In the genomic region with DNA sequence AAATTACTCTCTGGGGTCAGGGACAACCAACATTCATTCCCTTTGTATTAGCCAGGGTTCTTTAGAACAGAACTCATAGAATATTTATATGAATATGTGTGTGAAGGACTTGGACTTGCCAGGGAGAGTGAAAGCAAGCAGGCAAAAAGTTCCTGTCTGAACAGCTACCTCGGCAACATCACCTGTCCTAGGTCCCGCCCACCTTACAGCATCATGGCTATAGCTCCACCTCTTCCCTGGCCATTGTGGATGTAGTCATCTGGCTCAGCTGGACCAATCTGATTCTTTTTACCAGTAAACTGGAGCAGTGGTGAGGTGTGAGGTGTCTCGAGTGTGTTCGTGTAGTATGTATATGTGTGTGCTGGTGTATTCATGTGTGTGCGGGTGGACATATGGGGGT, we compare ENCODE assay signal across 20 mouse cellular contexts. TPM values are rescaled to one million over a fixed set of nuclear protein-coding genes. Genes with fewer than 3 reads are reported as not detected.
DNase-seq lines count a peak whose midpoint lies in the region; ATAC-seq and TF ChIP-seq lines count a peak whose summit lies in the region.
"Had no signal": no experiment of that assay in that cellular context is flagged by ENCODE, and none has a peak within 500 bp of the region (broad histone marks: within the 10 kb centered on the region; RNA-seq: fewer than 3 reads in every experiment).

No protein-coding gene starts in this region.

- no peaks in the 10 kb centered on the region for H3K36me3 ChIP-seq in MEL (ENCODE audit: control insufficient read depth in 1 of 2, insufficient read depth in 2 of 2, low read length in 2 of 2)
- no peaks in the 10 kb centered on the region for H3K36me3 ChIP-seq in hindbrain, embryonic 16.5 days (ENCODE audit: control insufficient read depth, insufficient read depth, low read length)
- H3K36me3 ChIP-seq: embryonic facial prominence, embryonic 10.5 days; embryonic facial prominence, embryonic 12.5 days; forebrain, embryonic 15.5 days; G1E had no signal

- H3K27me3 ChIP-seq in MEL (ENCODE audit: control insufficient read depth in 1 of 2, insufficient read depth in 2 of 2, low read length in 2 of 2), result no peaks in the 10 kb centered on the region; a peak in 1 of 4 replicates
- H3K27me3 ChIP-seq in hindbrain, embryonic 16.5 days (replicated peaks; ENCODE audit: control insufficient read depth, insufficient read depth, low read length), result no peaks in the 10 kb centered on the region
- H3K27me3 ChIP-seq: embryonic facial prominence, embryonic 12.5 days; forebrain, embryonic 13.5 days; forebrain, embryonic 15.5 days had no signal

- H3K27ac ChIP-seq in MEL (ENCODE audit: control insufficient read depth, low read depth, low read length), result no peak overlapping the region
- H3K27ac ChIP-seq in hindbrain, embryonic 16.5 days (ENCODE audit: low read depth, low read length), result no peak overlapping the region
- H3K27ac ChIP-seq: embryonic facial prominence, embryonic 12.5 days; forebrain, embryonic 13.5 days; forebrain, embryonic 15.5 days had no signal

- 93% methylated on average over 5 of the region's 5 CpGs for WGBS in hindbrain, embryonic 16.5 days

- H3K4me2 ChIP-seq in hindbrain, embryonic 16.5 days (ENCODE audit: low read length), result no peak overlapping the region
- H3K4me2 ChIP-seq: embryonic facial prominence, embryonic 12.5 days; forebrain, embryonic 13.5 days; forebrain, embryonic 15.5 days had no signal

- no peaks in the 10 kb centered on the region for H3K79me2 ChIP-seq in MEL (ENCODE audit: control insufficient read depth, insufficient read depth, low read length, poor library complexity)

- H3K9ac ChIP-seq in MEL (ENCODE audit: control insufficient read depth, low read depth, low read length, poor library complexity, severe bottlenecking), result no peak overlapping the region
- H3K9ac ChIP-seq in hindbrain, embryonic 16.5 days (ENCODE audit: low read depth, low read length), result no peak overlapping the region
- H3K9ac ChIP-seq: embryonic facial prominence, embryonic 12.5 days; forebrain, embryonic 13.5 days; forebrain, embryonic 15.5 days; forebrain, postnatal 0 days had no signal

- H3K4me1 ChIP-seq in MEL (ENCODE audit: control insufficient read depth in 1 of 2, insufficient read depth in 2 of 2, low read length in 2 of 2), result peaks cover 0 to 10% of the 10 kb centered on the region in 2 experiments; a peak in 2 of 4 replicates
- peaks cover 5% of the 10 kb centered on the region for H3K4me1 ChIP-seq in hindbrain, embryonic 16.5 days (ENCODE audit: control insufficient read depth, insufficient read depth, low read depth, low read length)

- TF ChIP-seq POLR2A in MEL (IDR thresholded peaks at IDR 0.05; ENCODE audit: control insufficient read depth in 1 of 2, insufficient read depth in 1 of 2, low read depth in 1 of 2, low read length in 2 of 2, poor library complexity in 1 of 2), result no peak

- TF ChIP-seq CTCF in MEL (IDR thresholded peaks at IDR 0.05 in 2 of 3, conservative IDR thresholded peaks at IDR 0.05 in 1 of 3; ENCODE audit: control insufficient read depth in 1 of 3, insufficient read depth in 1 of 3, low read depth in 2 of 3, low read length in 3 of 3, poor library complexity in 1 of 3, severe bottlenecking in 1 of 3), result no peak

- no peaks in the 10 kb centered on the region for H3K9me3 ChIP-seq in MEL (replicated peaks; ENCODE audit: insufficient read depth, low read length)
- no peaks in the 10 kb centered on the region for H3K9me3 ChIP-seq in hindbrain, embryonic 16.5 days (ENCODE audit: control insufficient read depth, low read length)
- H3K9me3 ChIP-seq: embryonic facial prominence, embryonic 10.5 days; embryonic facial prominence, embryonic 12.5 days; forebrain, embryonic 13.5 days; forebrain, embryonic 15.5 days; G1E had no signal

- no peak for TF ChIP-seq RAD21 in MEL (IDR thresholded peaks at IDR 0.05; ENCODE audit: low read depth, low read length)

- no peak overlapping the region for H3K4me3 ChIP-seq in MEL (ENCODE audit: control insufficient read depth in 1 of 2, insufficient read depth in 1 of 2, low read depth in 2 of 2, low read length in 2 of 2)
- no peak overlapping the region for H3K4me3 ChIP-seq in hindbrain, embryonic 16.5 days (ENCODE audit: low read length)
- H3K4me3 ChIP-seq: embryonic facial prominence, embryonic 10.5 days; embryonic facial prominence, embryonic 12.5 days; forebrain, embryonic 13.5 days; forebrain, embryonic 15.5 days had no signal

- ATAC-seq in hindbrain, embryonic 16.5 days, result no peak
- ATAC-seq: forebrain, embryonic 13.5 days; forebrain, embryonic 15.5 days; forebrain, postnatal 0 days had no signal

- DNase-seq in 416B (ENCODE audit: low read depth) (peak; percentile 47), MEL (ENCODE audit: low read depth, low spot score) (peak; percentile 57), ZHBTc4 (ENCODE audit: low read depth, low spot score) (peak; percentile 80)
- no peak for DNase-seq in frontal cortex, postnatal 36 days (ENCODE audit: low spot score in 2 of 2)
- DNase-seq in kidney, adult 11 months, result no peak
- DNase-seq: adrenal gland, adult 2 months; adrenal gland, postnatal 14 days; adrenal gland, postnatal 36 days; cerebellum, adult 11-12 months; cerebellum, adult 2 months; cerebellum, adult 9-10 months; cerebellum, postnatal 10 days; cerebellum, postnatal 25 days; forebrain, postnatal 0 days had no signal

- no peak for TF ChIP-seq EP300 in MEL (IDR thresholded peaks at IDR 0.05; ENCODE audit: low read depth in 1 of 2, low read length in 2 of 2)

TF ChIP-seq in MEL, 35 proteins besides CTCF, POLR2A, EP300 and RAD21:
- TF ChIP-seq USF1 (IDR thresholded peaks at IDR 0.05; ENCODE audit: low read depth, low read length) (peak; percentile 61; the same call in 1 of the 2 replicates), E2F4 (IDR thresholded peaks at IDR 0.05; ENCODE audit: borderline replicate concordance, low read depth, low read length) (no peak)
TF ChIP-seq in MEL: peak in this region for 1.

RNA-seq across cellular contexts. Expression of a gene that starts 34.2 kb away (rescaled TPM):
- total RNA-seq in MEL (2012; rRNA removed), result 3.5 and 3.6 TPM in 2 replicates
- 1 to 10 TPM in 1 of 2 experiments, not detected in 1; 2.5 TPM for polyA plus RNA-seq in MEL (2012; ENCODE audit: insufficient read depth in 1 of 2, insufficient read length in 2 of 2, low read depth in 1 of 2, low replicate concordance in 2 of 2, missing spikeins in 1 of 2)
- 0.32 and 0.36 TPM in 2 replicates for polyA plus RNA-seq in hindbrain, embryonic 16.5 days (2015; fragmentation: Nextera tagmentation; extraction: Ambion mirVana)
- total RNA-seq: G1E had no signal
- polyA plus RNA-seq: G1E had no signal

RNA-seq across cellular contexts. Expression of a gene that starts 52.6 kb away (rescaled TPM):
- 0.92 and 1.6 TPM in 2 replicates for total RNA-seq in MEL (2012; rRNA removed)
- 1 to 10 TPM in 1 of 2 experiments, not detected in 1; 1.6 TPM for polyA plus RNA-seq in MEL (2012; ENCODE audit: insufficient read depth in 1 of 2, insufficient read length in 2 of 2, low read depth in 1 of 2, low replicate concordance in 2 of 2, missing spikeins in 1 of 2)
- polyA plus RNA-seq in hindbrain, embryonic 16.5 days (2015; fragmentation: Nextera tagmentation; extraction: Ambion mirVana), result 5.8 and 12.1 TPM in 2 replicates
- polyA plus RNA-seq: G1E had no signal

Comparison
In these comparisons a context has a peak if more than half of its experiments do, and no peak if none do; other contexts are left out.
1. DNase-seq: peak in 416B (single experiment), MEL (single experiment) and ZHBTc4 (single experiment); none in frontal cortex, postnatal 36 days (0 of 2) and kidney, adult 11 months (single experiment).